Mouse (Mus musculus) heart, embryonic 14.5 days (tissue): ENCODE results near the gene Hspa14. TPM values are rescaled to one million over a fixed set of nuclear protein-coding genes. Genes with fewer than 3 reads are reported as not detected.

Source experiments
- ATAC-seq: fragments of 200-750 bp; cut with Nextera tagmentation; 2 replicates; pipeline ENCODE4 v1.8.0; 2017; ENCODE audit warnings: low read depth, moderate TSS enrichment; ENCODE audit not compliant: insufficient number of reproducible peaks, insufficient read depth, low FRiP score
- H3K27ac ChIP-seq, 2 experiments: fragments of 200-500 bp in 1 of 2; fragments of 300-500 bp in 1 of 2; sonication (generic) in 1 of 2; replicated peaks in 1 of 2; 2 replicates each; pipeline ENCODE4 v1.5.1; 2012 to 2014; ENCODE audit warnings: low read depth in 2 of 2, low read length in 2 of 2, control low read depth in 1 of 2, mild to moderate bottlenecking in 1 of 2, mixed read lengths in 1 of 2; ENCODE audit not compliant: control insufficient read depth in 1 of 2, insufficient read depth in 1 of 2
- H3K27me3 ChIP-seq: fragments of 300-500 bp; sonication (generic); 2 replicates; pipeline ENCODE4 v1.6.1; 2014; ENCODE audit warnings: mild to moderate bottlenecking, low read length, control low read depth; ENCODE audit not compliant: control insufficient read depth, insufficient read depth
- H3K36me3 ChIP-seq: fragments of 300-500 bp; sonication (generic); 2 replicates; pipeline ENCODE4 v1.6.1; 2014; ENCODE audit warnings: mild to moderate bottlenecking, control low read depth, low read length, mixed read lengths; ENCODE audit not compliant: control insufficient read depth, insufficient read depth
- H3K4me1 ChIP-seq, 2 experiments: fragments of 200-500 bp in 1 of 2; fragments of 300-500 bp in 1 of 2; sonication (generic) in 1 of 2; 2 replicates each; pipeline ENCODE4 v1.6.1; 2012 to 2014; ENCODE audit warnings: low read length in 2 of 2, control low read depth in 1 of 2, mixed read lengths in 1 of 2; ENCODE audit not compliant: control insufficient read depth in 2 of 2, insufficient read depth in 2 of 2
- H3K4me2 ChIP-seq: fragments of 300-500 bp; sonication (generic); 2 replicates; pipeline ENCODE4 v1.6.1; 2014; ENCODE audit warnings: mild to moderate bottlenecking, low read length
- H3K4me3 ChIP-seq, 2 experiments: fragments of 200-500 bp in 1 of 2; fragments of 300-500 bp in 1 of 2; sonication (generic) in 1 of 2; 2 replicates each; pipeline ENCODE4 v1.5.1; 2012 to 2014; ENCODE audit warnings: low read length in 2 of 2, mild to moderate bottlenecking in 2 of 2, control low read depth in 1 of 2, low read depth in 1 of 2, moderate library complexity in 1 of 2; ENCODE audit not compliant: control insufficient read depth in 1 of 2, insufficient read depth in 1 of 2
- H3K9ac ChIP-seq: fragments of 300-500 bp; sonication (generic); 2 replicates; pipeline ENCODE4 v1.6.1; 2014; ENCODE audit warnings: mild to moderate bottlenecking, low read length
- H3K9me3 ChIP-seq: fragments of 300-500 bp; sonication (generic); 2 replicates; pipeline ENCODE4 v1.6.1; 2016; ENCODE audit warnings: low read length, control low read depth; ENCODE audit not compliant: control insufficient read depth
- WGBS: fragments of 180-500 bp; shearing (Covaris S2); extraction: QIAGEN DNeasy Blood & Tissue Kit; methylation state at CpG from one replicate; pipeline ENCODE4 v1.1.7; 2014; 5-methylcytosine and 5-hydroxymethylcytosine counted together
- polyA plus RNA-seq: library from polyadenylated mRNA; unstranded; fragments of >200 nt; fragmentation: Nextera tagmentation; extraction: Ambion mirVana; gene quantifications from 2 replicates; pipeline ENCODE4 v1.2.1, GENCODE M21; 2014

The Hspa14 gene
- polyA plus RNA-seq, 1 experiment from 2014 or later = 70.5 TPM

- Histone ChIP-seq H3K4me2 (peak overlapping the region; percentile 76), H3K27ac (peak overlapping the region; percentile 75 to 86), H3K36me3 (peaks cover 7% of the 10 kb centered on the region; the same call in 1 of the 2 replicates), H3K4me1 (0 out of 4 replicates have a peak, but pooled peaks cover 0 to 10% of the 10 kb centered on the region in 2 experiments), H3K27me3 (no peaks in the 10 kb centered on the region), H3K9me3 (no peaks in the 10 kb centered on the region), H3K4me3 (peak overlapping the region; percentile 95 to 97), H3K9ac (peak overlapping the region; percentile 83)
- under 1% methylated on average over 46 of the region's 46 CpGs for WGBS
- ATAC-seq = peak; percentile 80
Observed at GRCm38 (mm10) chr2:3474361-3474805, 38.2 kb downstream of the Hspa14 start.

- peaks cover 7% of the 10 kb centered on the region; the same call in 1 of the 2 replicates for H3K36me3 ChIP-seq
- H3K9me3 ChIP-seq = no peaks in the 10 kb centered on the region
- H3K27me3 ChIP-seq = no peaks in the 10 kb centered on the region
- peak overlapping the region; percentile 75 to 86 for H3K27ac ChIP-seq
- H3K4me1 ChIP-seq = 0 out of 4 replicates have a peak, but pooled peaks cover 0 to 10% of the 10 kb centered on the region in 2 experiments
- H3K4me2 ChIP-seq = peak overlapping the region; percentile 76
- 2% methylated on average over 12 of the region's 12 CpGs for WGBS
- H3K9ac ChIP-seq = peak overlapping the region; percentile 83
- peak overlapping the region; percentile 95 to 97 for H3K4me3 ChIP-seq
- no peak for ATAC-seq
Observed at GRCm38 (mm10) chr2:3473891-3474290, 38.7 kb downstream of the Hspa14 start.

- Histone ChIP-seq H3K9ac (no peak overlapping the region), H3K9me3 (no peaks in the 10 kb centered on the region), H3K4me1 (no peaks in the 10 kb centered on the region), H3K36me3 (peaks cover 60% of the 10 kb centered on the region), H3K27ac (no peak overlapping the region), H3K27me3 (no peaks in the 10 kb centered on the region), H3K4me2 (no peak overlapping the region), H3K4me3 (no peak overlapping the region)
- ATAC-seq = no peak
- 82% methylated on average over 4 of the region's 4 CpGs for WGBS
Observed at GRCm38 (mm10) chr2:3456590-3456989, 56.0 kb downstream of the Hspa14 start.

GRCm38 (mm10) chr2:3453096-3453495 is 59.5 kb downstream of the Hspa14 start:
- H3K4me2 ChIP-seq = no peak overlapping the region
- 84% methylated on average over 3 of the region's 3 CpGs for WGBS
- no peak overlapping the region for H3K4me3 ChIP-seq
- H3K9me3 ChIP-seq = no peaks in the 10 kb centered on the region
- H3K9ac ChIP-seq = no peak overlapping the region
- no peak for ATAC-seq
- peaks cover 37% of the 10 kb centered on the region for H3K36me3 ChIP-seq
- no peaks in the 10 kb centered on the region for H3K4me1 ChIP-seq
- no peak overlapping the region for H3K27ac ChIP-seq
- no peaks in the 10 kb centered on the region for H3K27me3 ChIP-seq

- no peak overlapping the region for H3K4me3 ChIP-seq
- no peak overlapping the region for H3K27ac ChIP-seq
- no peak for ATAC-seq
- peaks cover 23% of the 10 kb centered on the region for H3K36me3 ChIP-seq
- H3K9ac ChIP-seq = no peak overlapping the region
- WGBS = 56% methylated on average over 2 of the region's 2 CpGs
- H3K27me3 ChIP-seq = no peaks in the 10 kb centered on the region
- no peaks in the 10 kb centered on the region for H3K4me1 ChIP-seq
- no peak overlapping the region for H3K4me2 ChIP-seq
- no peaks in the 10 kb centered on the region for H3K9me3 ChIP-seq
Observed at GRCm38 (mm10) chr2:3449431-3449830, 63.2 kb downstream of the Hspa14 start.

- 91% methylated on average over 4 of the region's 4 CpGs for WGBS
- H3K4me1 ChIP-seq = no peaks in the 10 kb centered on the region
- ATAC-seq = no peak
- H3K4me2 ChIP-seq = no peak overlapping the region
- peaks cover 23% of the 10 kb centered on the region for H3K36me3 ChIP-seq
- H3K27me3 ChIP-seq = no peaks in the 10 kb centered on the region
- H3K4me3 ChIP-seq = no peak overlapping the region
- no peaks in the 10 kb centered on the region for H3K9me3 ChIP-seq
- no peak overlapping the region for H3K9ac ChIP-seq
- H3K27ac ChIP-seq = no peak overlapping the region
Observed at GRCm38 (mm10) chr2:3445984-3446383, 66.6 kb downstream of the Hspa14 start.

- no peak for ATAC-seq
- no peak overlapping the region for H3K4me2 ChIP-seq
Observed at GRCm38 (mm10) chr2:3444206-3444605, 68.4 kb downstream of the Hspa14 start.

More at GRCm38 (mm10) chr2:3444206-3444605, 68.4 kb downstream of the Hspa14 start:
- Histone ChIP-seq H3K9me3 (no peaks in the 10 kb centered on the region), H3K27me3 (no peaks in the 10 kb centered on the region), H3K4me1 (no peaks in the 10 kb centered on the region), H3K9ac (no peak overlapping the region), H3K27ac (no peak overlapping the region), H3K36me3 (peaks cover 31% of the 10 kb centered on the region), H3K4me3 (no peak overlapping the region)
- WGBS = 74% methylated on average over 7 of the region's 7 CpGs
